Mouse (Mus musculus): ENCODE results near the gene Nup205. TPM values are rescaled to one million over a fixed set of nuclear protein-coding genes. Genes with fewer than 3 reads are reported as not detected.

Nup205 gene
- total RNA-seq, 2 experiments from 2014 or later = 27.8 to 32.1 TPM

DNA sequence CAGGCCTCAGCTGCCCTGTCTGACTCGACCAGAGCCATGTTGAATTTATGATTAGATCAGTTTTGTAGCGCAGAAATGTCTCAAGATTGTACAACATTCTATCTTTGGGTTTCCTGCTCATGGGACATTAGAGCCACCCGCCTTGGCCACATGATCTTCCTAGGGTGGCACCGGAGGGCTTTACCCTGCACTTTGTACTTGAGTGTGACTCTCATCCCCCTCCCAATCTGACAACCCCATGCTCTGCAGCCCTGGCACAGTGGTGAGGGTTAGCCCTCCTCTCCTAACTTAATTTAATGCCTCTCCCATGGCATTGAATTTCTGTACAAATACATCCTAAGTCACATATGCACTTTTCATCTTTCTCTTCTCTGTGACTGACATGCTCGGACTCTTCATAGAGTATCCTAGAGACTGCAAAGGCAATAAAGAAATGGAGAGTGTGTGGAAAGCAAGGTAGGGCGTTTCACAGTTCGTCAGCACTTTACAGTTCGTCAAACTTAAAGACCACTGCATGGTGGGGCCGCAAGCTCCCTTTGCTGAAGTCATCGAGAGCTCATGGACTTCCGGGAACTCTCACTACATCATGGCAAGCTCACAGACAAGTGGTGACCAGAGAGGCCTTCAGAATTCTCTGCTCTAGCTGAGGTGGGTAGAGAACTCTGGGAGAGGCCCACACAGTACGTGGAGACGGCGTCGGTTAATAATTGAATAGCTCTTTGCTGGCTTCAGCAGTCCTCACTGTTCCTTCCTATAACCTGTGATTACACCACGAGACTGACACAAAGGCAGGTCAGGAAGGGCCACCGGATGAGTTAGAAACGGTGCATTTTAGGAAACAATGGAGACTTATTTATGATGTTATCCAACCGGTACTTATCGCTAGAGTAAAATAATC lies 94.9 kb downstream of the Nup205 start:
- no peak for DNase-seq (ENCODE audit: low spot score in 2 of 2)
- no peak for TF ChIP-seq CTCF (conservative IDR thresholded peaks at IDR 0.05)
- H3K27ac ChIP-seq = no peak overlapping the region
- no peak overlapping the region for H3K4me3 ChIP-seq

DNA sequence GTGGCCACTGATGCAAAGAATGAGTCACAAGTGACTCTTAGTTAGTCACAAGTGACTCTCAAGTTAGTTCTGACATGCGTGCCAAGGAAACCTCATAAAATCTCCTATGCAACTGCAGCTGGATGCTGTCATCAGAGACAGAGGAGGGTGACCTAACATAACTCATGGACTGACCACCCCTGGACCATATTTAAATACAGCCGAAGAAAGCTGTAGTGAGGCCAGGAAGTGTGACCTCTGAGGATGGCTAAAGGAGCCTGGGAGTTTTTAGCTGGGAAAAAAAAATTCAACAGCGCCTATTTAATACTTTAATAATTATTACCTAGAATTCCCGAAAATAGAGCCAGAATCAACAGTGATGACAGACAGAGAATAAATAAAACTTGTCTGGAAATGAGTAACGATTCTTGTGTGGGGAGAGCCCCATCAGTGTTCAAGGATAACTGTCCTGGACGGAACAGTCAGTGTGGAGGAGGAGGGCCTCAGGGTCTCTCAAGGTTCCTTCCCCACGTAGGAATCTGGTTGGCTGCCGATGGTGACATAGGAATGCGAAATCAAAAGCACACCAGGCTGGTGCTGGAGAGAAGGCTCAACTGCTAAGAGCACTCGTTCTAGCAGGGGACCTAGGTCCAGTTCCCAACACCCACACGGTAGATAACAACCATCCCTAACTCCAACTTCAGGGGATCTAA lies 96.3 kb downstream of the Nup205 start:
- no peak for TF ChIP-seq CTCF (conservative IDR thresholded peaks at IDR 0.05)
- DNase-seq (ENCODE audit: low spot score in 2 of 2) = no peak
- Histone ChIP-seq H3K27ac (no peak overlapping the region), H3K4me3 (no peak overlapping the region)

DNA sequence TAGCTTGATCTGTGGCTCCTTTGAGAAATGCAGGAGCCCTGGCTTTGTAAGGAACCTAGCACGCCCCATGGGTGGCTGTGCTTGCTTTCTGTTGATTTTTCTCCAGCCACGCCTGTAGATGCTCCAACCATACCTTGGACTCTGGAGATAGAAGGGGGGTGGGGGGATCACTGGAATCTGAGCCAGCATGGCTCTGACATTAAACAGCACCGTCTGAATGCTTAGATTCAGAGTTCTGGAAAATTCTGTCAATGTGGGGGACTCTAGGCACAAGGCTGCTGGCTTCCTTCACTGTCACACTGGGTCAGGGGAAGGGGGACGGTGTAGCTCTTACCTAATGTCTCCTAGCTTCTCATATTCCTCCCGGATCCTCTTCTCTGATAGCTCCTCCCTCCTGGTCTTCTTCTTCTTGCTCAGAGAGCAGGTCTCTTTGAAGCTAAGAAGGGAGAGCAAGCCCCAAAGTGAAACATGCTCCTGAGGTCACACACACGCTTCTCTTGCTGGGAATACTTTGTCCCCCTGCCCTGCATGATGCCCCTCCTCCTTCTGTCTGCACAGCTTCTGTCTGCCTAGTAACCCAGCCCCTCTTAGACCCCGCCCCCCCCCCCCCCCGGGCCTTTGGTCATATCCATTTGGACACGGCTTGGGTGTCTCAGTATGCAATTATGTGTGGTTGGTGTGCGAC lies 100.8 kb downstream of the Nup205 start:
- no peak overlapping the region for H3K27ac ChIP-seq
- H3K4me3 ChIP-seq = no peak overlapping the region
- DNase-seq (ENCODE audit: low spot score in 2 of 2) = no peak
- no peak for TF ChIP-seq CTCF (conservative IDR thresholded peaks at IDR 0.05)

DNA sequence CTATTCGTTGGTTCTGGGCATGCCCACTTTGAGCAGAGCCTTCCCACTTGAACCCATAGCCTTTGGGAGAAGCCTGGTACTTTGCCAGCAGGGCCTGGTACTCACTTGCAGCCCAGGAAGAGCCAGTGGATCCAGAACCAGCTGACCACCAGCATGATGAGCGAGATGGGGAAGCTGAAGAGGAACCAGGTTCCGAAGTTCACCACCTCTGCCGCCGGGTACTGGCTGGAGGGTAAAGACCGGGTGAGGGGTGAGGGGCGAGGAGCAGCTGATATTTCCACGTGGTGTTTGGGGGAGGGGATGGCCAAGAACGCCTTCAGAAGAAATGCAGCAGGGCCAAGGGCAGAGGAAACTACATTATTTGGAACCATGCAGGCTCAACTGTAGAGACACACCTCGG lies 102.1 kb downstream of the Nup205 start:
- no peak overlapping the region for H3K4me3 ChIP-seq
- no peak for DNase-seq (ENCODE audit: low spot score in 2 of 2)
- TF ChIP-seq CTCF (conservative IDR thresholded peaks at IDR 0.05) = no peak
- no peak overlapping the region for H3K27ac ChIP-seq

- peak overlapping the region; percentile 26; the same call in 1 of the 2 replicates for H3K4me3 ChIP-seq
- peak overlapping the region; percentile 72 for H3K27ac ChIP-seq
- TF ChIP-seq CTCF (conservative IDR thresholded peaks at IDR 0.05) = peak; percentile 54
- DNase-seq (ENCODE audit: low spot score in 2 of 2) = peak; percentile 17 to 20
These were observed 111.0 kb downstream of the Nup205 start for GRCm38 (mm10) chr6:35288114-35288761.

DNA sequence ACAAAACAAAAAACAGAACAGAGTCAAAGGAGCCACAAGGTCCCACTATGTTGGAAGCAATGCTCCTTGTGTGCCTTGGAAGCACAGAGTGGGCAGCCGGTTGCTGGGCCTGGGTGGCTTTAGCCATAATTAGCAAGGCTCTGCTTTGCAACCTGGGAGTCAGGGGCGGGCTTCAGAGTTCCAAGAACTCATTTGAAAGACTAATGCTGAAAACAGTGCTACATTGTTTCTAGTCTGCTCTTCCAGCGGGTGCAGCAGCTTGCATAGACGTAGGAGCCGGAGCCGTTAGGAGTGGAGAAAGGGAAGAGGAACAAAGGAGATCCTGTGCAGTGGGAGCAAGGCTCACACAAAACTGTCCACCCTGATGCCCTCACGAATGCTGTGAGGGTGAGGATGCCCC lies 111.7 kb downstream of the Nup205 start:
- TF ChIP-seq CTCF (conservative IDR thresholded peaks at IDR 0.05) = no peak
- H3K27ac ChIP-seq = peak overlapping the region; percentile 72
- DNase-seq (ENCODE audit: low spot score in 2 of 2) = no peak
- no peak overlapping the region for H3K4me3 ChIP-seq

DNA sequence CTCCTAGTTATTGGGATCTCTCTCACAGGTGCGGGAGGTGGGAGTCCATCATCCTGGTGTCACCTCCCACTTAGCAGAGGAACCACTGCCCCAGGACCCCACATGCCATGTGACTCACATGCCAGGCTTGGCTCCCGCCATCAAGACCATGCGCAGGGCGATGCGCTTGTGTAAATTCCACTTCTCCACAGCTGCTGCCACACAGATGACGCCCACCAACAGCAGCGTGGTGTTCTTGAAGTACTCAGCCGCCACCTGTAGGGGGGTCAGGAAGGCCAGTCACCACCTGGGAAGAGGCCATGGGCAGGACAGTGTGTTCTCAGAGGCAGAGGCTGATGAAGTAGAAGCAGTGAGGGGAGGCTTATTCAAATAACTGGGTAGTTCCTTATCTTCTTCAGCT lies 112.5 kb downstream of the Nup205 start:
- Histone ChIP-seq H3K27ac (no peak overlapping the region), H3K4me3 (no peak overlapping the region)
- DNase-seq (ENCODE audit: low spot score in 2 of 2) = no peak
- peak; percentile 16; the same call in 1 of the 2 replicates for TF ChIP-seq CTCF (conservative IDR thresholded peaks at IDR 0.05)

GRCm38 (mm10) chr6:35294964-35295363 lies 117.7 kb downstream of the Nup205 start:
- no peak overlapping the region for H3K27ac ChIP-seq
- no peak overlapping the region for H3K4me3 ChIP-seq
- no peak for TF ChIP-seq CTCF (conservative IDR thresholded peaks at IDR 0.05)
- no peak for DNase-seq (ENCODE audit: low spot score in 2 of 2)

GRCm38 (mm10) chr6:35297001-35297400 lies 119.8 kb downstream of the Nup205 start:
- no peak overlapping the region for H3K4me3 ChIP-seq
- no peak overlapping the region for H3K27ac ChIP-seq
- no peak for TF ChIP-seq CTCF (conservative IDR thresholded peaks at IDR 0.05)
- DNase-seq (ENCODE audit: low spot score in 2 of 2) = peak in 1 of 2 experiments; percentile 40

Other genes with a start within 250 kb of the Nup205 start
- 1 to 10 TPM in 1 of 2 experiments, under 1 TPM in 1; 0.88 to 1.2 TPM for gene Slc23a4, start 189.0 kb upstream of the Nup205 start, total RNA-seq (2021)
- 10 to 100 TPM; 46.5 to 49.0 TPM for gene Cnot4, start 43.7 kb upstream of the Nup205 start, total RNA-seq (2021)
- 1 to 10 TPM; 4.0 to 6.2 TPM for gene Slc13a4, start 130.7 kb downstream of the Nup205 start, total RNA-seq (2021)
- gene Fam180a, start 148.7 kb downstream of the Nup205 start, total RNA-seq (2021) = under 1 TPM; 0.38 to 0.44 TPM

Data from layer of hippocampus, adult 2 months (tissue).